Mouse (Mus musculus) CH12.LX (cell line): Measurements from ENCODE around the gene Lrrfip1. TPM values are rescaled to one million over a fixed set of nuclear protein-coding genes. Genes with fewer than 3 reads are reported as not detected.
A peak's percentile ranks its signal among the peaks of the same experiment; 100 is the strongest.

ENCODE experiments used
- DNase-seq: peaks from one replicate; pipeline ENCODE4 v3.0.0-alpha.2; 2013; ENCODE audit errors: extremely low read depth
- H3K27ac ChIP-seq: 2 replicates; pipeline ENCODE4 v1.5.1; 2012; ENCODE audit warnings: low read depth, mild to moderate bottlenecking, control low read depth, moderate library complexity; ENCODE audit not compliant: insufficient read depth
- H3K27me3 ChIP-seq: replicated peaks from 2 replicates; pipeline ENCODE3; 2012; ENCODE audit warnings: inconsistent platforms
- H3K36me3 ChIP-seq, 2 experiments: replicated peaks in 1 of 2; 2 replicates each; pipeline versions ENCODE3 to v1.6.1; 2012; ENCODE audit warnings: inconsistent platforms in 1 of 2, low read length in 1 of 2, mild to moderate bottlenecking in 1 of 2, mixed read lengths in 1 of 2, moderate library complexity in 1 of 2; ENCODE audit not compliant: control insufficient read depth in 1 of 2, insufficient read depth in 1 of 2
- H3K4me1 ChIP-seq, 2 experiments: 2 replicates each; pipeline ENCODE4 v1.6.1; 2012; ENCODE audit warnings: inconsistent platforms in 1 of 2, moderate library complexity in 1 of 2; ENCODE audit not compliant: insufficient read depth in 2 of 2, control insufficient read depth in 1 of 2
- H3K4me2 ChIP-seq: 2 replicates; pipeline ENCODE4 v1.6.1; 2012; ENCODE audit warnings: low read depth, mild to moderate bottlenecking, control low read depth; ENCODE audit not compliant: poor library complexity, insufficient read depth, severe bottlenecking
- H3K4me3 ChIP-seq, 3 experiments: fragments of 150-350 bp in 1 of 3; sonication (generic) in 1 of 3; replicated peaks in 1 of 3; 2 replicates each; pipeline versions ENCODE3 to v1.5.1; 2011 to 2012; ENCODE audit warnings: low read depth in 2 of 3, low read length in 2 of 3, mild to moderate bottlenecking in 2 of 3, moderate library complexity in 2 of 3, control low read depth in 1 of 3, improper control_type of control experiment in 1 of 3, inconsistent platforms in 1 of 3, mixed read lengths in 1 of 3; ENCODE audit not compliant: poor library complexity in 1 of 3
- H3K79me2 ChIP-seq: replicated peaks from 2 replicates; pipeline ENCODE4 v1.6.1; 2012; ENCODE audit warnings: mild to moderate bottlenecking, moderate library complexity; ENCODE audit not compliant: control insufficient read depth, poor library complexity, insufficient read depth, severe bottlenecking; ENCODE audit errors: extremely low read depth
- H3K9ac ChIP-seq: 2 replicates; pipeline ENCODE4 v1.6.1; 2012; ENCODE audit warnings: low read depth, mild to moderate bottlenecking, control low read depth, moderate library complexity; ENCODE audit not compliant: insufficient read depth
- H3K9me3 ChIP-seq: replicated peaks from 2 replicates; pipeline ENCODE3; 2012; ENCODE audit warnings: low read length, inconsistent platforms, mixed read lengths
- BHLHE40 ChIP-seq: IDR thresholded peaks from 2 replicates; pipeline ENCODE4 v1.6.1; 2011; ENCODE audit warnings: mild to moderate bottlenecking, low read depth, low read length, improper control_type of control experiment
- ETS1 ChIP-seq: conservative IDR thresholded peaks from 2 replicates; pipeline ENCODE4 v1.6.1; 2012; ENCODE audit warnings: low read depth, mild to moderate bottlenecking, inconsistent platforms, low read length, improper control_type of control experiment, moderate library complexity
- HCFC1 ChIP-seq: IDR thresholded peaks from 2 replicates; pipeline ENCODE4 v1.6.1; 2012; ENCODE audit warnings: low read depth, mild to moderate bottlenecking, inconsistent platforms, low read length, improper control_type of control experiment
- MAX ChIP-seq: IDR thresholded peaks from 2 replicates; pipeline ENCODE4 v1.6.1; 2011; ENCODE audit warnings: low read length, improper control_type of control experiment
- NELFE ChIP-seq: IDR thresholded peaks from 2 replicates; pipeline ENCODE4 v1.6.1; 2011; ENCODE audit warnings: low read depth, low read length, improper control_type of control experiment
- NRF1 ChIP-seq: IDR thresholded peaks from 2 replicates; pipeline ENCODE4 v1.6.1; 2014; ENCODE audit warnings: low read depth, mild to moderate bottlenecking, inconsistent platforms, low read length, improper control_type of control experiment, moderate library complexity
- PAX5 ChIP-seq: IDR thresholded peaks from 2 replicates; pipeline ENCODE4 v1.6.1; 2012; ENCODE audit warnings: low read length, inconsistent platforms, mixed read lengths
- SMC3 ChIP-seq: IDR thresholded peaks from 2 replicates; pipeline ENCODE4 v1.6.1; 2011; ENCODE audit warnings: low read depth, low read length, improper control_type of control experiment
- TBP ChIP-seq: conservative IDR thresholded peaks from 2 replicates; pipeline ENCODE4 v1.6.1; 2011; ENCODE audit warnings: low read depth, low read length, improper control_type of control experiment
- USF1 ChIP-seq: IDR thresholded peaks from 2 replicates; pipeline ENCODE4 v1.6.1; 2014; ENCODE audit warnings: low read depth, mild to moderate bottlenecking, inconsistent platforms, low read length, improper control_type of control experiment
- USF2 ChIP-seq: conservative IDR thresholded peaks from 2 replicates; pipeline ENCODE4 v1.6.1; 2011; ENCODE audit warnings: low read depth, low read length, improper control_type of control experiment
- ZKSCAN1 ChIP-seq: IDR thresholded peaks from 2 replicates; pipeline ENCODE4 v1.6.1; 2012; ENCODE audit warnings: low read depth, inconsistent platforms, low read length, improper control_type of control experiment, borderline replicate concordance
- ZNF384 ChIP-seq: IDR thresholded peaks from 2 replicates; pipeline ENCODE4 v1.6.1; 2012; ENCODE audit warnings: low read depth, low read length, improper control_type of control experiment, inconsistent platforms
- dilution Hi-C: fragments of 300-500 bp; cut with MboI; formaldehyde crosslinking; loops from 2 replicates; pipeline ENCODE4 v1.14.3; 2020; ENCODE audit warnings: low sequenced_read_pairs; ENCODE audit not compliant: extremely low pct_unique_long_range_greater_than_20kb, extremely low pct_ligation_motif_present
- in situ Hi-C: fragments of 300-500 bp; cut with MboI; formaldehyde crosslinking; loops from 3 replicates; pipeline ENCODE4 v1.14.3; 2019; ENCODE audit warnings: low sequenced_read_pairs, low pct_ligation_motif_present, low pct_unique_long_range_greater_than_20kb, mixed read lengths
- polyA plus RNA-seq: library from polyadenylated mRNA; unstranded; fragments of >175 nt; gene quantifications from 2 replicates; pipeline ENCODE4 v1.2.1, GENCODE M21; 2012; ENCODE audit warnings: low read depth; ENCODE audit not compliant: insufficient read length
- total RNA-seq, 2 experiments: library from RNA; depleted of rRNA; stranded (reverse); fragments of 300-350 nt in 1 of 2; fragments of >200 nt in 1 of 2; gene quantifications; 2 replicates each; pipeline ENCODE4 v1.2.3; 2012 to 2014

Lrrfip1 gene
- total and polyA plus RNA-seq, 3 experiments, result 17.2 to 30.5 (median 19.1) TPM

- DNase-seq, result no peak
- no peak for TF ChIP-seq USF2
- TF ChIP-seq TBP, result no peak
- no peak for TF ChIP-seq NRF1
- no peak for TF ChIP-seq ZNF384
- no peak for TF ChIP-seq ZKSCAN1
- TF ChIP-seq MAX, result no peak
- no peak for TF ChIP-seq USF1
- Histone ChIP-seq H3K79me2 (no peaks in the 10 kb centered on the region), H3K4me3 (no peak overlapping the region), H3K4me1 (no peaks in the 10 kb centered on the region), H3K9ac (no peak overlapping the region), H3K36me3 (no peaks in the 10 kb centered on the region), H3K27me3 (peaks cover 46% of the 10 kb centered on the region), H3K4me2 (no peak overlapping the region), H3K9me3 (peaks cover 15% of the 10 kb centered on the region), H3K27ac (no peak overlapping the region)
- dilution Hi-C loops (no loop called here), in situ Hi-C loops (no loop called here)
Observed at GRCm38 (mm10) chr1:90997641-90998040, 896 bp upstream of the Lrrfip1 start.

- no peak overlapping the region for H3K9ac ChIP-seq
- peaks cover 53% of the 10 kb centered on the region for H3K27me3 ChIP-seq
- H3K4me2 ChIP-seq, result no peak overlapping the region
- no peak for TF ChIP-seq NELFE
- no peak for TF ChIP-seq ZNF384
- no peak for TF ChIP-seq PAX5
- no peak for TF ChIP-seq BHLHE40
- TF ChIP-seq ETS1, result no peak
- no peak for TF ChIP-seq SMC3
- no peak for TF ChIP-seq HCFC1
- no peaks in the 10 kb centered on the region for H3K36me3 ChIP-seq
- H3K79me2 ChIP-seq, result no peaks in the 10 kb centered on the region
- no peak overlapping the region for H3K27ac ChIP-seq
- H3K4me1 ChIP-seq, result no peaks in the 10 kb centered on the region
- no peak for DNase-seq
- dilution Hi-C loops (no loop called here), in situ Hi-C loops (no loop called here)
- H3K4me3 ChIP-seq, result peak overlapping the region in 1 of 3 experiments; percentile 40
- peaks cover 15% of the 10 kb centered on the region for H3K9me3 ChIP-seq
Observed at GRCm38 (mm10) chr1:90998891-90999611, 514 bp downstream of the Lrrfip1 start.
